Comparison of ENCODE assay signal across 26 mouse cellular contexts in genomic region chr17:48107333-48107732, GRCm38 (mm10). TPM values are rescaled to one million over a fixed set of nuclear protein-coding genes. Genes with fewer than 3 reads are reported as not detected.
DNase-seq lines count a peak whose midpoint lies in the region; ATAC-seq and TF ChIP-seq lines count a peak whose summit lies in the region.
"Had no signal": no experiment of that assay in that cellular context is flagged by ENCODE, and none has a peak within 500 bp of the region (broad histone marks: within the 10 kb centered on the region; RNA-seq: fewer than 3 reads in every experiment).

No protein-coding gene starts in this region.

- H3K4me2 ChIP-seq in midbrain, embryonic 16.5 days (ENCODE audit: low read length) = no peak overlapping the region
- no peak overlapping the region for H3K4me2 ChIP-seq in midbrain, embryonic 11.5 days
- H3K4me2 ChIP-seq: embryonic facial prominence, embryonic 13.5 days; forebrain, embryonic 12.5 days; heart, embryonic 12.5 days; hindbrain, embryonic 12.5 days had no signal

- no peaks in the 10 kb centered on the region for H3K9me3 ChIP-seq in midbrain, embryonic 16.5 days (replicated peaks; ENCODE audit: control insufficient read depth, low read length, poor library complexity, severe bottlenecking)
- H3K9me3 ChIP-seq in midbrain, embryonic 11.5 days (ENCODE audit: control insufficient read depth, low read length) = no peaks in the 10 kb centered on the region
- H3K9me3 ChIP-seq: embryonic facial prominence, embryonic 13.5 days; forebrain, embryonic 12.5 days; G1E; heart, embryonic 12.5 days; hindbrain, embryonic 12.5 days had no signal

- no peak for DNase-seq in midbrain, embryonic 11.5 days (ENCODE audit: low spot score, missing footprints)
- DNase-seq in B cell, adult 2 months = peak; percentile 44 to 63
- no peak for DNase-seq in frontal cortex, postnatal 25 days (ENCODE audit: low spot score in 2 of 2)
- no peak for DNase-seq in heart, adult 18-20 months
- no peak for DNase-seq in kidney, postnatal 25 days
- DNase-seq: cerebellum, adult 11-12 months; cerebellum, adult 9-10 months; cerebellum, postnatal 25 days; forebrain, postnatal 0 days; gastrocnemius, postnatal 36 days; heart, adult 2 months had no signal

- 31% methylated on average over 4 of the region's 4 CpGs for WGBS in midbrain, embryonic 16.5 days
- 55% methylated on average over 4 of the region's 4 CpGs for WGBS in midbrain, embryonic 11.5 days
- WGBS in small intestine, adult 2 months = 50% methylated on average over 4 of the region's 4 CpGs

- no peaks in the 10 kb centered on the region for H3K36me3 ChIP-seq in midbrain, embryonic 16.5 days (ENCODE audit: control insufficient read depth, insufficient read depth, low read length)
- H3K36me3 ChIP-seq in midbrain, embryonic 11.5 days (ENCODE audit: control insufficient read depth, insufficient read depth, low read length) = no peaks in the 10 kb centered on the region
- H3K36me3 ChIP-seq in small intestine, adult 2 months (ENCODE audit: control insufficient read depth, insufficient read depth, low read length) = no peaks in the 10 kb centered on the region
- H3K36me3 ChIP-seq: embryonic facial prominence, embryonic 13.5 days; forebrain, embryonic 12.5 days; G1E; heart, embryonic 12.5 days; hindbrain, embryonic 12.5 days had no signal

- peak; percentile 47; the same call in 1 of the 2 replicates for ATAC-seq in midbrain, embryonic 16.5 days
- no peak for ATAC-seq in midbrain, embryonic 11.5 days (ENCODE audit: low FRiP score)
- peak; percentile 57 for ATAC-seq in granulocyte monocyte progenitor cell, adult 5-6 weeks (replicated peaks; ENCODE audit: poor library complexity, severe bottlenecking)
- ATAC-seq: forebrain, postnatal 0 days; hindbrain, embryonic 16.5 days; inflammation-experienced regulatory T-cells, adult 6 months had no signal

- no peak for TF ChIP-seq CTCF in small intestine, adult 2 months (IDR thresholded peaks at IDR 0.05; ENCODE audit: extremely low read depth, insufficient read length, insufficient replicate concordance, low read depth, low read length)

- no peak overlapping the region for H3K4me3 ChIP-seq in midbrain, embryonic 16.5 days (ENCODE audit: low read depth, low read length)
- no peak overlapping the region for H3K4me3 ChIP-seq in midbrain, embryonic 11.5 days (ENCODE audit: low read depth, low read length)
- H3K4me3 ChIP-seq in small intestine, adult 2 months (ENCODE audit: low read depth, low read length) = no peak overlapping the region
- H3K4me3 ChIP-seq: embryonic facial prominence, embryonic 13.5 days; forebrain, embryonic 12.5 days; heart, adult 2 months; heart, embryonic 12.5 days; hindbrain, embryonic 12.5 days had no signal

- no peak for TF ChIP-seq POLR2A in small intestine, adult 2 months (IDR thresholded peaks at IDR 0.05; ENCODE audit: low read depth, low read length)

- no peak overlapping the region for H3K27ac ChIP-seq in midbrain, embryonic 16.5 days (ENCODE audit: low read length)
- H3K27ac ChIP-seq in midbrain, embryonic 11.5 days (ENCODE audit: low read depth, low read length) = no peak overlapping the region
- H3K27ac ChIP-seq in small intestine, adult 2 months (ENCODE audit: insufficient read depth, low read depth, low read length) = peak overlapping the region; percentile 26; the same call in 1 of the 2 replicates
- H3K27ac ChIP-seq: embryonic facial prominence, embryonic 13.5 days; forebrain, embryonic 12.5 days; heart, adult 2 months; hindbrain, embryonic 12.5 days had no signal

- no peaks in the 10 kb centered on the region for H3K27me3 ChIP-seq in midbrain, embryonic 16.5 days (ENCODE audit: control insufficient read depth, insufficient read depth, low read depth, low read length)
- no peaks in the 10 kb centered on the region for H3K27me3 ChIP-seq in midbrain, embryonic 11.5 days (ENCODE audit: control insufficient read depth, insufficient read depth, low read length)
- no peaks in the 10 kb centered on the region for H3K27me3 ChIP-seq in small intestine, adult 2 months (ENCODE audit: control insufficient read depth, insufficient read depth, low read length)
- H3K27me3 ChIP-seq: embryonic facial prominence, embryonic 13.5 days; hindbrain, embryonic 12.5 days had no signal

- no peak overlapping the region for H3K9ac ChIP-seq in midbrain, embryonic 16.5 days (ENCODE audit: low read depth, low read length)
- no peak overlapping the region for H3K9ac ChIP-seq in midbrain, embryonic 11.5 days (ENCODE audit: low read length)
- H3K9ac ChIP-seq: embryonic facial prominence, embryonic 13.5 days; forebrain, embryonic 12.5 days; forebrain, postnatal 0 days; heart, embryonic 12.5 days; hindbrain, embryonic 12.5 days had no signal

- H3K4me1 ChIP-seq in midbrain, embryonic 16.5 days (ENCODE audit: control insufficient read depth, insufficient read depth, low read length) = no peaks in the 10 kb centered on the region; the same call in 1 of the 2 replicates
- H3K4me1 ChIP-seq in midbrain, embryonic 11.5 days (ENCODE audit: control insufficient read depth, insufficient read depth, low read length) = no peaks in the 10 kb centered on the region
- no peaks in the 10 kb centered on the region for H3K4me1 ChIP-seq in small intestine, adult 2 months (ENCODE audit: control insufficient read depth, insufficient read depth, insufficient read length, low read length)
- H3K4me1 ChIP-seq: embryonic facial prominence, embryonic 13.5 days; heart, embryonic 12.5 days had no signal

RNA-seq across cellular contexts. Expression of gene 1700067P10Rik, which starts 18.2 kb away (rescaled TPM):
- not detected in 2 replicates for polyA plus RNA-seq in midbrain, embryonic 16.5 days (2015; fragmentation: Nextera tagmentation; extraction: Ambion mirVana)
- polyA plus RNA-seq in midbrain, embryonic 11.5 days (2014; fragmentation: Nextera tagmentation; extraction: Ambion mirVana) = not detected in 2 replicates
- not detected in 2 replicates for total RNA-seq in granulocyte monocyte progenitor cell, adult 5-6 weeks (2014; fragmentation: Nextera tagmentation)
- not detected in 2 replicates for total RNA-seq in granulocyte monocyte progenitor cell, adult 5-6 weeks (2017)
- polyA plus RNA-seq in small intestine, adult 2 months (2012; rRNA removed) = not detected in 2 replicates
- total RNA-seq in heart, adult 18-20 months (2021) = not detected
- total RNA-seq: adrenal gland, postnatal 10 days; adrenal gland, postnatal 4 days; forebrain, postnatal 0 days; gastrocnemius, adult 8-10 months; gastrocnemius, postnatal 36 days; heart, adult 2 months; heart, postnatal 25 days had no signal
- polyA plus RNA-seq: embryonic facial prominence, embryonic 13.5 days; forebrain, embryonic 12.5 days; forebrain, postnatal 0 days; G1E; heart, adult 2 months; heart, embryonic 12.5 days; heart, embryonic 16.5 days; inflammation-experienced regulatory T-cells, adult 6 months had no signal

RNA-seq across cellular contexts. Expression of gene 9830107B12Rik, which starts 38.7 kb away (rescaled TPM):
- not detected in 2 replicates for polyA plus RNA-seq in midbrain, embryonic 16.5 days (2015; fragmentation: Nextera tagmentation; extraction: Ambion mirVana)
- not detected in 2 replicates for polyA plus RNA-seq in midbrain, embryonic 11.5 days (2014; fragmentation: Nextera tagmentation; extraction: Ambion mirVana)
- total RNA-seq in granulocyte monocyte progenitor cell, adult 5-6 weeks (2014; fragmentation: Nextera tagmentation) = 0.75 TPM in 1 of 2 replicates, not detected in the other
- 0.88 and 1.3 TPM in 2 replicates for total RNA-seq in granulocyte monocyte progenitor cell, adult 5-6 weeks (2017)
- 0.24 and 0.38 TPM in 2 replicates for polyA plus RNA-seq in small intestine, adult 2 months (2012; rRNA removed)
- not detected for total RNA-seq in heart, adult 18-20 months (2021)
- total RNA-seq: forebrain, postnatal 0 days; gastrocnemius, adult 8-10 months; gastrocnemius, postnatal 36 days; heart, adult 2 months; heart, postnatal 25 days had no signal
- polyA plus RNA-seq: embryonic facial prominence, embryonic 13.5 days; forebrain, embryonic 12.5 days; forebrain, postnatal 0 days; G1E; heart, embryonic 12.5 days; heart, embryonic 16.5 days; hindbrain, embryonic 16.5 days; inflammation-experienced regulatory T-cells, adult 6 months had no signal

RNA-seq across cellular contexts. Expression of gene A530064D06Rik, which starts 59.7 kb away (rescaled TPM):
- 0.20 TPM in 1 of 2 replicates, not detected in the other for polyA plus RNA-seq in midbrain, embryonic 16.5 days (2015; fragmentation: Nextera tagmentation; extraction: Ambion mirVana)
- not detected in 2 replicates for polyA plus RNA-seq in midbrain, embryonic 11.5 days (2014; fragmentation: Nextera tagmentation; extraction: Ambion mirVana)
- 1.2 TPM in 1 of 2 replicates, not detected in the other for total RNA-seq in granulocyte monocyte progenitor cell, adult 5-6 weeks (2014; fragmentation: Nextera tagmentation)
- total RNA-seq in granulocyte monocyte progenitor cell, adult 5-6 weeks (2017) = 0.30 and 1.2 TPM in 2 replicates
- 0.39 and 1.2 TPM in 2 replicates for polyA plus RNA-seq in small intestine, adult 2 months (2012; rRNA removed)
- total RNA-seq in heart, adult 18-20 months (2021) = not detected
- total RNA-seq: forebrain, postnatal 0 days; gastrocnemius, adult 8-10 months; gastrocnemius, postnatal 36 days; heart, adult 2 months; heart, postnatal 25 days had no signal
- polyA plus RNA-seq: embryonic facial prominence, embryonic 13.5 days; forebrain, embryonic 12.5 days; forebrain, postnatal 0 days; G1E; heart, embryonic 12.5 days; hindbrain, embryonic 12.5 days; hindbrain, embryonic 16.5 days had no signal

Comparison
In these comparisons a context has a peak if more than half of its experiments do, and no peak if none do; other contexts are left out.
1. DNase-seq: peak in B cell, adult 2 months (2 of 2); none in midbrain, embryonic 11.5 days (single experiment), frontal cortex, postnatal 25 days (0 of 2), heart, adult 18-20 months (0 of 2) and kidney, postnatal 25 days (0 of 2).